Mouse (Mus musculus) lung, adult 2 months (tissue): Measurements from ENCODE around the gene Rspo1. TPM values are rescaled to one million over a fixed set of nuclear protein-coding genes. Genes with fewer than 3 reads are reported as not detected.

Experiments used
- DNase-seq: peaks from one replicate; pipeline ENCODE4 v3.0.0; 2022
- H3K4me1 ChIP-seq: fragments of 200-500 bp; 2 replicates; pipeline ENCODE4 v1.6.1; 2011; ENCODE audit warnings: low read length; ENCODE audit not compliant: control insufficient read depth, insufficient read depth
- H3K4me3 ChIP-seq: fragments of 200-500 bp; replicated peaks from 2 replicates; pipeline ENCODE3; 2011; ENCODE audit warnings: low read depth, mild to moderate bottlenecking, control low read depth, low read length; ENCODE audit errors: extremely low read depth
- CTCF ChIP-seq: fragments of 200-500 bp; IDR thresholded peaks from 2 replicates; pipeline ENCODE4 v1.5.1; 2011; ENCODE audit warnings: mild to moderate bottlenecking, low read length, control low read depth; ENCODE audit not compliant: insufficient read depth
- POLR2A ChIP-seq: fragments of 200-500 bp; IDR thresholded peaks from 2 replicates; pipeline ENCODE4 v1.6.1; 2011; ENCODE audit warnings: low read depth, mild to moderate bottlenecking, control low read depth, low read length, borderline replicate concordance; ENCODE audit errors: extremely low read depth
- WGBS: fragments of 180-500 bp; shearing (Covaris S2); methylation state at CpG from one replicate; pipeline ENCODE4 v1.1.7; 2018; 5-methylcytosine and 5-hydroxymethylcytosine counted together
- polyA plus RNA-seq: library from polyadenylated mRNA; depleted of rRNA; stranded (reverse); fragments of >200 nt; gene quantifications from 2 replicates; pipeline ENCODE4 v1.2.3, GENCODE M21; 2012

Gene Rspo1
- polyA plus RNA-seq, 1 experiment: 17.3 TPM

- 34% methylated on average over 10 of the region's 10 CpGs for WGBS
- no peak for DNase-seq
- no peak overlapping the region for H3K4me3 ChIP-seq
- no peaks in the 10 kb centered on the region for H3K4me1 ChIP-seq
- TF ChIP-seq POLR2A (no peak), CTCF (no peak)
Measured at GRCm38 (mm10) chr4:124951036-124951433, 35.2 kb upstream of the Rspo1 start.

GRCm38 (mm10) chr4:124953546-124953945 lies 32.7 kb upstream of the Rspo1 start:
- Histone ChIP-seq H3K4me3 (no peak overlapping the region), H3K4me1 (no peaks in the 10 kb centered on the region)
- no peak for DNase-seq
- TF ChIP-seq POLR2A (no peak), CTCF (no peak)
- WGBS: 29% methylated on average over 4 of the region's 4 CpGs

- DNase-seq: no peak
- WGBS: 61% methylated on average over 2 of the region's 2 CpGs
- TF ChIP-seq POLR2A (no peak), CTCF (no peak)
- Histone ChIP-seq H3K4me3 (no peak overlapping the region), H3K4me1 (no peaks in the 10 kb centered on the region)
Measured at GRCm38 (mm10) chr4:124957284-124957683, 28.9 kb upstream of the Rspo1 start.

GRCm38 (mm10) chr4:124959062-124959461 lies 27.2 kb upstream of the Rspo1 start:
- Histone ChIP-seq H3K4me1 (no peaks in the 10 kb centered on the region), H3K4me3 (no peak overlapping the region)
- TF ChIP-seq CTCF: no peak
- TF ChIP-seq POLR2A: no peak
- 52% methylated on average over 11 of the region's 11 CpGs for WGBS
- no peak for DNase-seq

- Histone ChIP-seq H3K4me3 (no peak overlapping the region), H3K4me1 (no peaks in the 10 kb centered on the region)
- no peak for DNase-seq
- WGBS: 77% methylated on average over 11 of the region's 11 CpGs
- no peak for TF ChIP-seq POLR2A
- TF ChIP-seq CTCF: no peak
Measured at GRCm38 (mm10) chr4:124960940-124961339, 25.3 kb upstream of the Rspo1 start.

- TF ChIP-seq CTCF (no peak), POLR2A (no peak)
- no peak for DNase-seq
- WGBS: 40% methylated on average over 11 of the region's 11 CpGs
- Histone ChIP-seq H3K4me1 (no peaks in the 10 kb centered on the region), H3K4me3 (no peak overlapping the region)
Measured at GRCm38 (mm10) chr4:124962576-124962975, 23.7 kb upstream of the Rspo1 start.

- Histone ChIP-seq H3K4me3 (no peak overlapping the region), H3K4me1 (no peaks in the 10 kb centered on the region)
- DNase-seq: no peak
- WGBS: 33% methylated on average over 8 of the region's 8 CpGs
- TF ChIP-seq POLR2A (no peak), CTCF (no peak)
Measured at GRCm38 (mm10) chr4:124964912-124965599, 21.2 kb upstream of the Rspo1 start.

- WGBS: 55% methylated on average over 6 of the region's 6 CpGs
- Histone ChIP-seq H3K4me3 (no peak overlapping the region), H3K4me1 (no peaks in the 10 kb centered on the region)
- TF ChIP-seq POLR2A: no peak
- no peak for DNase-seq
Measured at GRCm38 (mm10) chr4:124968711-124969110, 17.5 kb upstream of the Rspo1 start.

- H3K4me1 ChIP-seq: no peaks in the 10 kb centered on the region
- WGBS: 60% methylated on average over 7 of the region's 7 CpGs
- TF ChIP-seq CTCF: no peak
- no peak for TF ChIP-seq POLR2A
- H3K4me3 ChIP-seq: no peak overlapping the region
- DNase-seq: no peak
Measured at GRCm38 (mm10) chr4:124969219-124969848, 16.9 kb upstream of the Rspo1 start.

GRCm38 (mm10) chr4:124970194-124970593 lies 16.0 kb upstream of the Rspo1 start:
- Histone ChIP-seq H3K4me1 (no peaks in the 10 kb centered on the region), H3K4me3 (no peak overlapping the region)
- TF ChIP-seq POLR2A: no peak
- TF ChIP-seq CTCF: no peak
- DNase-seq: no peak
- 67% methylated on average over 11 of the region's 11 CpGs for WGBS
